Mouse (Mus musculus): Measurements from ENCODE around the gene Tnip1. TPM values are rescaled to one million over a fixed set of nuclear protein-coding genes. Genes with fewer than 3 reads are reported as not detected.
"Not testable (repeated sequence)": the region's sequence is repeated elsewhere in the genome, so short reads cannot be mapped to it uniquely, and the experiment has no call there.

Gene Tnip1
- polyA plus RNA-seq, 1 experiment from 2014 or later, result 19.2 TPM

DNA sequence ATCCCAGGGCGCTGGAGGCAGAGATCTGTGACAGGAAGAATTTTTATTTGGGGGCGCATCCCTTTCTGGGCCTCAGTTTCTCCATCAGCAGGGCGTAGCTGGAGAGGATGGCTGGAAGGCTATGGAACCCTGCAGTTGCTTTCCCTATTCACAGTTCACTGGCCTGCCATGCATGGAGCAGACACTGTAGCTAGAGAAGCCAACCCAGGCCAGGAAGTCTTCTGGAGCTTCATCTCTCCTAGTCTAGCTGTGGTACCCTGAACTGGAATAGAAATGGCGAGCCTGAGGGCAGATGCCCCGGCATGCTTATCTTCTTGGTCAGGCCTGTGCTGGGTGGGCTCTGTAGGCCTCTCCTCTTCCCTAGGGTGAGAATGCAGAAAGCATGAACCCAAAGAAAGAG is 59.4 kb downstream of the Tnip1 start:
- Histone ChIP-seq H3K4me3 (ENCODE audit: low read length) (peak overlapping the region; percentile 64), H3K27ac (ENCODE audit: low read length) (no peak overlapping the region; the same call in none of the 2 replicates), H3K4me2 (ENCODE audit: low read depth, low read length) (peak overlapping the region; percentile 90), H3K36me3 (ENCODE audit: control insufficient read depth, insufficient read depth, low read length) (no peaks in the 10 kb centered on the region), H3K9me3 (ENCODE audit: control insufficient read depth, low read length) (no peaks in the 10 kb centered on the region), H3K27me3 (ENCODE audit: control insufficient read depth, insufficient read depth, low read depth, low read length) (no peaks in the 10 kb centered on the region), H3K9ac (ENCODE audit: low read length) (peak overlapping the region; percentile 71), H3K4me1 (replicated peaks; ENCODE audit: control insufficient read depth, insufficient read depth, low read length) (peaks cover 17% of the 10 kb centered on the region)
- ATAC-seq (ENCODE audit: low read depth), result no peak
- 57% methylated on average over 5 of the region's 5 CpGs for WGBS

DNA sequence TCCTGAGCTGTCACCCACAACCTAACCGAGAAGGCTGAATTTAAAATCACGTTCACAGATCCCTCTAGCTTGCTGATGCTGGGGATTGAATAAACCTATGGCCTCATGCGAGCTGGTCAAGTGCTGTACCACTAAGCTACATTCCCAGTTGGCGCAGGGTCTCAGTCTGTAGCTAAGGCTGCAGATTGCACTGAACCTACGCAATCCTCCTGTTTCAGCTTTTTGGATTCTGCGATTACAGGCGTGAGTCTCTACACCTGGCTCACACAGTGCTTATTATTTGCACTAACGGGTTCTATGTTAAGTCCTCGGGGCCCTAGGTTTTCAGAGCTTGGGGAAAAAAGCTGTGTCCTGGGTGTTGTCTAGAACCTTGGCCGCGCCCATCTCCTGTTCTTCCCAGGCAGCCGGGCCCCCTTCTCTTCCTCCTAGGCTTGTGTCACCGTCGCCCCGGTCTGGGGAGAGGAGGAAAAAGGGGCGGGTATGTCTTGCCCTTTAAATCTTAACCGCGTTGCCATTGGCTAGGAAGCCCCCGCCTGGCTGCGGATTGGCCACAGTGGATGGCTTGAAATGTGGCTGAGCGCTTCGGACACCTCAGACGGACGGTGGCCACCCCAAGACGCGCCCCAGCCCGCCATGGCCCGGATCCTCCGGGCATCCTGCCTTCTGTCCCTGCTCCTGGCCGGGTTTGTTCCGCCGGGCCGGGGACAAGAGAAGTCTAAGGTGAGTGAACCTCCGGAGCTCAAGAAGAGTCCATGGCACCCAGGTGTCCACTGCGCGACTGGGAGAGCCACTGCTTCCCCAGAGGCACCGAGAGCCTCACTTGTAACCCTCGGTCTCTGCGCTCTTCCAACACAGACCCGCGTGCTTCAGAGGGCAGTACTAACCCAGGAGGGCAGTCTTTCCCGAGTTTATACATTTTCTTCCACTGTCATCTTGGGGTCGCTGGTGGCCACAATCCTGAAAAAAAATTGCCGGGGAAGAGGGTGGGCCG is 60.1 kb downstream of the Tnip1 start, which contains the start of gene Gpx3:
Gpx3 (plus strand) TSS at position 121 of the 991 bp plus-strand sequence.
- no peaks in the 10 kb centered on the region for H3K36me3 ChIP-seq (ENCODE audit: control insufficient read depth, insufficient read depth, low read length)
- WGBS, result 12% methylated on average over 42 of the region's 45 CpGs
- H3K4me1 ChIP-seq (replicated peaks; ENCODE audit: control insufficient read depth, insufficient read depth, low read length), result peaks cover 17% of the 10 kb centered on the region
- ATAC-seq (ENCODE audit: low read depth), result peak; percentile 90
- peak within 1 kb of the TSS; percentile 71 for H3K9ac ChIP-seq (ENCODE audit: low read length)
- no peaks in the 10 kb centered on the region for H3K27me3 ChIP-seq (ENCODE audit: control insufficient read depth, insufficient read depth, low read depth, low read length)
- no peak within 1 kb of the TSS; the same call in 1 of the 2 replicates for H3K27ac ChIP-seq (ENCODE audit: low read length)
- H3K4me3 ChIP-seq (ENCODE audit: low read length), result peak within 1 kb of the TSS; percentile 64
- H3K4me2 ChIP-seq (ENCODE audit: low read depth, low read length), result peak within 1 kb of the TSS; percentile 90
- no peaks in the 10 kb centered on the region for H3K9me3 ChIP-seq (ENCODE audit: control insufficient read depth, low read length)

DNA sequence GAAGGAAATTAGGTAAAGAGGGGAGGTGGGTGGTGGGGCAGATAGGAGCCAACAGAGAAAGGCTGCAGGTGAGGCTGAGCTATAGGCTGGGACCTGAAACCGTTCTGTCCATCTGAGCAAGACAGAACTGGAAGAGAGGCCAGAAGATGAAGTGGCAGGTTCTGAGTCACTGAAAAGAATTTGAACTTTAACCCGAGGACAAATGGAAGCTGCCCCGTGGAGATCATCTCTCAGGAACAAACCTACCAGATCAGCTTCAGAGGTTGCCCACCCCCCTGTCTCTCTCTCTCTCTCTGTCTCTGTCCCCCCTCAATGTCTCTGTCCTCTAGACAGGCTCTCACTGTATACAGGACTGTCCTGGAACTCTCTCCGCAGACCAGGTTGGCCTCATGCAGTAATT is 63.1 kb downstream of the Tnip1 start:
- Histone ChIP-seq H3K9ac (ENCODE audit: low read length) (no peak overlapping the region), H3K4me2 (ENCODE audit: low read depth, low read length) (no peak overlapping the region), H3K9me3 (ENCODE audit: control insufficient read depth, low read length) (no peaks in the 10 kb centered on the region), H3K27ac (ENCODE audit: low read length) (no peak overlapping the region), H3K36me3 (ENCODE audit: control insufficient read depth, insufficient read depth, low read length) (no peaks in the 10 kb centered on the region), H3K4me3 (ENCODE audit: low read length) (no peak overlapping the region), H3K27me3 (ENCODE audit: control insufficient read depth, insufficient read depth, low read depth, low read length) (no peaks in the 10 kb centered on the region), H3K4me1 (replicated peaks; ENCODE audit: control insufficient read depth, insufficient read depth, low read length) (peaks cover 17% of the 10 kb centered on the region)
- WGBS, result 53% methylated on average over 4 of the region's 4 CpGs
- ATAC-seq (ENCODE audit: low read depth), result no peak

GRCm38 (mm10) chr11:54897470-54897869 is 65.2 kb downstream of the Tnip1 start:
- H3K9me3 ChIP-seq (ENCODE audit: control insufficient read depth, low read length), result no peaks in the 10 kb centered on the region
- H3K27ac ChIP-seq (ENCODE audit: low read length), result no peak overlapping the region
- no peak overlapping the region for H3K9ac ChIP-seq (ENCODE audit: low read length)
- no peak overlapping the region for H3K4me3 ChIP-seq (ENCODE audit: low read length)
- no peaks in the 10 kb centered on the region for H3K36me3 ChIP-seq (ENCODE audit: control insufficient read depth, insufficient read depth, low read length)
- ATAC-seq (ENCODE audit: low read depth), result peak; percentile 34; the same call in 1 of the 2 replicates
- H3K4me2 ChIP-seq (ENCODE audit: low read depth, low read length), result no peak overlapping the region
- peaks cover 3% of the 10 kb centered on the region for H3K4me1 ChIP-seq (replicated peaks; ENCODE audit: control insufficient read depth, insufficient read depth, low read length)
- 54% methylated on average over 5 of the region's 5 CpGs for WGBS
- no peaks in the 10 kb centered on the region for H3K27me3 ChIP-seq (ENCODE audit: control insufficient read depth, insufficient read depth, low read depth, low read length)

GRCm38 (mm10) chr11:54896646-54897045 is 66.1 kb downstream of the Tnip1 start:
- H3K4me3 ChIP-seq (ENCODE audit: low read length); H3K27me3 ChIP-seq (ENCODE audit: control insufficient read depth, insufficient read depth, low read depth, low read length); H3K4me2 ChIP-seq (ENCODE audit: low read depth, low read length); H3K9me3 ChIP-seq (ENCODE audit: control insufficient read depth, low read length); H3K9ac ChIP-seq (ENCODE audit: low read length); ATAC-seq (ENCODE audit: low read depth); H3K4me1 ChIP-seq (replicated peaks; ENCODE audit: control insufficient read depth, insufficient read depth, low read length); H3K36me3 ChIP-seq (ENCODE audit: control insufficient read depth, insufficient read depth, low read length); H3K27ac ChIP-seq (ENCODE audit: low read length): not testable (repeated sequence)
- 80% methylated on average over 3 of the region's 3 CpGs for WGBS

- Histone ChIP-seq H3K4me1 (replicated peaks; ENCODE audit: control insufficient read depth, insufficient read depth, low read length) (no peaks in the 10 kb centered on the region), H3K4me3 (ENCODE audit: low read length) (no peak overlapping the region), H3K4me2 (ENCODE audit: low read depth, low read length) (no peak overlapping the region), H3K36me3 (ENCODE audit: control insufficient read depth, insufficient read depth, low read length) (no peaks in the 10 kb centered on the region), H3K9ac (ENCODE audit: low read length) (no peak overlapping the region), H3K27ac (ENCODE audit: low read length) (no peak overlapping the region), H3K27me3 (ENCODE audit: control insufficient read depth, insufficient read depth, low read depth, low read length) (no peaks in the 10 kb centered on the region), H3K9me3 (ENCODE audit: control insufficient read depth, low read length) (no peaks in the 10 kb centered on the region)
- ATAC-seq (ENCODE audit: low read depth), result no peak
- WGBS, result 61% methylated on average over 9 of the region's 9 CpGs
Observed at GRCm38 (mm10) chr11:54894589-54894988, 68.1 kb downstream of the Tnip1 start.

DNA sequence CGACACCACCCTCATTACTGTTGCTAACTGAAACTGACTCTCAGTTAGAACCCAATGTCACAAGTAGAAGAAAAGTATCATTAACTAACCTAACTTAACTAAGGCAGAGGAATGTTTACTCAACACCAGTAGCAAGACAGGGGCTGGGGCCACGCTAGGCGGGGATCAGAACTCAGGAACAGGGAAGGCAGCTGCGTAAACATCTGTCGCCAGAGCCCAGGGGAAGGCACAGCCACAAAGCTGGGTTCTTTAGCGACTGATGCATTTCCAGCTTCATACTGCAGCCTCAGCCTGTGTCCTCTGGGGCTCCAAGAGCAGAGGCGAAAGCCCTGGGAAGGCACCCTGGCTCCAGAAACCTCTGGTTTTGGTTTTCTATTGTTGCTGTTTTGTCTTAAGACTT is 70.6 kb downstream of the Tnip1 start:
- H3K36me3 ChIP-seq (ENCODE audit: control insufficient read depth, insufficient read depth, low read length), result no peaks in the 10 kb centered on the region
- H3K27me3 ChIP-seq (ENCODE audit: control insufficient read depth, insufficient read depth, low read depth, low read length), result no peaks in the 10 kb centered on the region
- no peak overlapping the region for H3K4me3 ChIP-seq (ENCODE audit: low read length)
- no peak overlapping the region for H3K9ac ChIP-seq (ENCODE audit: low read length)
- no peaks in the 10 kb centered on the region for H3K9me3 ChIP-seq (ENCODE audit: control insufficient read depth, low read length)
- H3K27ac ChIP-seq (ENCODE audit: low read length), result no peak overlapping the region
- H3K4me1 ChIP-seq (replicated peaks; ENCODE audit: control insufficient read depth, insufficient read depth, low read length), result no peaks in the 10 kb centered on the region
- no peak overlapping the region for H3K4me2 ChIP-seq (ENCODE audit: low read depth, low read length)
- ATAC-seq (ENCODE audit: low read depth), result no peak
- WGBS, result 41% methylated on average over 7 of the region's 7 CpGs

DNA sequence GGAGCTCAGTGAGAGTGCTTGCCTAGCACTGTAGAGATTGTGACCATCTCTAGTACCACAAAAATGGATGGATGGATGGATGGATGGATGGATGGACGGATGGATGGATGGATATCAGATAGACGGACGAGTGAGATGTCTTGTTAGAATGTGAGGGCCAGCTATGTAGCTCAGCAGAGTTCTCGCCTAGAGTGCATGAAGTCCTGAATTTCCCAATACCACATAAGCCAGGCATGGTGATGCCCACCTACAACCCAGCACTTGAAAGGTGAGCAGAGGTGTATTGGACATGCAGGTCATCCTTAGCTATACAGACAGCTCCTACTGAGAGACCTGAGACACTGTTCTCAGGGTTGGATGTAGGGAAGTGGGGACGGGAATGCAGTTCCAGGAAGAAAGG is 71.4 kb downstream of the Tnip1 start:
- Histone ChIP-seq H3K27ac (ENCODE audit: low read length) (no peak overlapping the region), H3K36me3 (ENCODE audit: control insufficient read depth, insufficient read depth, low read length) (no peaks in the 10 kb centered on the region), H3K4me2 (ENCODE audit: low read depth, low read length) (no peak overlapping the region), H3K4me3 (ENCODE audit: low read length) (no peak overlapping the region), H3K27me3 (ENCODE audit: control insufficient read depth, insufficient read depth, low read depth, low read length) (no peaks in the 10 kb centered on the region), H3K4me1 (replicated peaks; ENCODE audit: control insufficient read depth, insufficient read depth, low read length) (no peaks in the 10 kb centered on the region), H3K9me3 (ENCODE audit: control insufficient read depth, low read length) (no peaks in the 10 kb centered on the region), H3K9ac (ENCODE audit: low read length) (no peak overlapping the region)
- WGBS, result 84% methylated on average over 5 of the region's 5 CpGs
- ATAC-seq (ENCODE audit: low read depth), result no peak

GRCm38 (mm10) chr11:54887927-54888326 is 74.8 kb downstream of the Tnip1 start:
- no peak overlapping the region for H3K27ac ChIP-seq (ENCODE audit: low read length)
- ATAC-seq (ENCODE audit: low read depth), result no peak
- H3K4me3 ChIP-seq (ENCODE audit: low read length), result no peak overlapping the region
- no peaks in the 10 kb centered on the region for H3K27me3 ChIP-seq (ENCODE audit: control insufficient read depth, insufficient read depth, low read depth, low read length)
- no peak overlapping the region for H3K4me2 ChIP-seq (ENCODE audit: low read depth, low read length)
- WGBS, result 60% methylated on average over 6 of the region's 6 CpGs
- H3K4me1 ChIP-seq (replicated peaks; ENCODE audit: control insufficient read depth, insufficient read depth, low read length), result peaks cover 12% of the 10 kb centered on the region; the same call in 1 of the 2 replicates
- no peak overlapping the region for H3K9ac ChIP-seq (ENCODE audit: low read length)
- no peaks in the 10 kb centered on the region for H3K36me3 ChIP-seq (ENCODE audit: control insufficient read depth, insufficient read depth, low read length)
- H3K9me3 ChIP-seq (ENCODE audit: control insufficient read depth, low read length), result no peaks in the 10 kb centered on the region
